Mouse (Mus musculus) gastrocnemius, postnatal 10 days (tissue): Measurements from ENCODE around the gene Psen1. TPM values are rescaled to one million over a fixed set of nuclear protein-coding genes. Genes with fewer than 3 reads are reported as not detected.

Experiments used
- DNase-seq: peaks from one replicate; pipeline ENCODE4 v3.0.0; 2021; ENCODE audit warnings: mixed read lengths
- long read RNA-seq, 2 experiments: library from polyadenylated mRNA; stranded (forward); transcript quantifications; one replicate each; pipeline ENCODE4 v2.0.0; 2021
- total RNA-seq, 2 experiments: library from RNA; stranded (reverse); gene quantifications; 2 replicates each; pipeline ENCODE4 v1.2.3; 2021

The Psen1 gene
- 10 to 100 TPM; 28.0 to 34.1 TPM for total RNA-seq
- long read RNA-seq, experiment 1, transcript Psen1-201 (12 exons, 2,690 nt) = major isoform, 42 of 51 reads
- long read RNA-seq, experiment 1, partial matches to known transcripts = 3 of 51 reads
- long read RNA-seq, experiment 1, other reads (novel, unspliced or antisense) = 6 of 51 reads
- long read RNA-seq, experiment 2, transcript Psen1-201 (12 exons, 2,690 nt) = major isoform, 23 of 29 reads
- long read RNA-seq, experiment 2, partial matches to known transcripts = 3 of 29 reads
- long read RNA-seq, experiment 2, other reads (novel, unspliced or antisense) = 3 of 29 reads

- peak; percentile 95 for DNase-seq
Observed at GRCm38 (mm10) chr12:83687934-83688315, at the start of gene Psen1. Gene Psen1 (plus strand): TSS chr12:83688152.

GRCm38 (mm10) chr12:83641233-83641632 lies 46.7 kb upstream of the Psen1 start:
- DNase-seq = no peak

GRCm38 (mm10) chr12:83643116-83643515 lies 44.8 kb upstream of the Psen1 start:
- DNase-seq = no peak

- no peak for DNase-seq
Observed at GRCm38 (mm10) chr12:83650346-83650745, 37.6 kb upstream of the Psen1 start.

GRCm38 (mm10) chr12:83651414-83651813 lies 36.5 kb upstream of the Psen1 start:
- no peak for DNase-seq

- no peak for DNase-seq
Observed at GRCm38 (mm10) chr12:83685466-83685865, 2.5 kb upstream of the Psen1 start.

GRCm38 (mm10) chr12:83686575-83687350 lies 1.2 kb upstream of the Psen1 start:
- DNase-seq = no peak

- no peak for DNase-seq
Observed at GRCm38 (mm10) chr12:83688316-83689086, 549 bp downstream of the Psen1 start.

GRCm38 (mm10) chr12:83689087-83689432 lies 1.1 kb downstream of the Psen1 start:
- no peak for DNase-seq

GRCm38 (mm10) chr12:83694011-83694410 lies 6.1 kb downstream of the Psen1 start:
- no peak for DNase-seq

- DNase-seq = no peak
Observed at GRCm38 (mm10) chr12:83694669-83695068, 6.7 kb downstream of the Psen1 start.

GRCm38 (mm10) chr12:83698637-83699036 lies 10.7 kb downstream of the Psen1 start:
- DNase-seq = no peak

- no peak for DNase-seq
Observed at GRCm38 (mm10) chr12:83701608-83702007, 13.7 kb downstream of the Psen1 start.

- DNase-seq = no peak
Observed at GRCm38 (mm10) chr12:83702796-83703195, 14.8 kb downstream of the Psen1 start.

GRCm38 (mm10) chr12:83706951-83707350 lies 19.0 kb downstream of the Psen1 start:
- DNase-seq = no peak

- DNase-seq = no peak
Observed at GRCm38 (mm10) chr12:83708160-83709092, 20.5 kb downstream of the Psen1 start.

GRCm38 (mm10) chr12:83709934-83710333 lies 22.0 kb downstream of the Psen1 start:
- DNase-seq = no peak

GRCm38 (mm10) chr12:83713749-83714148 lies 25.8 kb downstream of the Psen1 start:
- DNase-seq = no peak

GRCm38 (mm10) chr12:83716416-83717184 lies 28.6 kb downstream of the Psen1 start:
- DNase-seq = no peak

- no peak for DNase-seq
Observed at GRCm38 (mm10) chr12:83719431-83719830, 31.5 kb downstream of the Psen1 start.

GRCm38 (mm10) chr12:83721281-83721680 lies 33.3 kb downstream of the Psen1 start:
- DNase-seq = no peak
